Mouse (Mus musculus) kidney, adult 2 months (tissue): Measurements from ENCODE around the gene Megf8.

ENCODE experiments used
- CTCF ChIP-seq: fragments of 200-500 bp; conservative IDR thresholded peaks from 2 replicates; pipeline ENCODE4 v1.5.1; 2011; ENCODE audit warnings: low read depth, mild to moderate bottlenecking, control low read depth, low read length, moderate library complexity, mixed read lengths; ENCODE audit not compliant: insufficient read depth, insufficient read length
- POLR2A ChIP-seq: fragments of 200-500 bp; IDR thresholded peaks from one replicate; pipeline ENCODE4 v1.6.1; 2011; ENCODE audit warnings: low read depth, low read length, control low read depth

GRCm38 (mm10) chr7:25411861-25412260 is 94.9 kb downstream of the Megf8 start:
- TF ChIP-seq CTCF (no peak), POLR2A (no peak)
